Mouse (Mus musculus) c-Kit-positive CD71-negative TER-119-negative erythroid progenitor cells, embryonic 14.5 days (primary cell): ENCODE measurements around the gene Golph3.

Experiments
- DNase-seq: peaks from one replicate; pipeline ENCODE4 v3.0.0-alpha.2; 2013; ENCODE audit warnings: low read depth

Golph3 gene

DNA sequence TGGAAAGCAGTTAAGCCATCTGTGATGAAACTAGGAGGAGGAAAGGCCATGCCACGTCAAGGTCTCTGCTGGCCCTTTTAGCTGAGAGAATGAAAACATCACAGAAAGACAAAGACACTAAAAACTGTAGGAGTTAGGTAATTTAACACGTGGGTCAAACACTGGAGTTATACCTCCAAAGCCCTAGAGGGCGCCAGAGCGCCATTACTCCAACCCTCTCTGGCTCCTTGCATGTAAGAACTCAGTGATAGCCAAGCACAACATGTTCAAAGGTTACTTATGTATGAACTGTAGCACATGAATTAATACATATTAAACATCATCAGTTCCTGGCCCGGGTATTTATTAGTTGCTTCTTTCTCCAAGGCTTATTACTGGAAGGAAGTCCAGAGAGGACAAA lies 59.3 kb downstream of the Golph3 start:
- DNase-seq, result peak; percentile 65

GRCm38 (mm10) chr15:12384679-12385078 lies 63.4 kb downstream of the Golph3 start:
- DNase-seq, result no peak

- DNase-seq, result no peak
These were observed 67.7 kb downstream of the Golph3 start for GRCm38 (mm10) chr15:12388726-12389489.

DNA sequence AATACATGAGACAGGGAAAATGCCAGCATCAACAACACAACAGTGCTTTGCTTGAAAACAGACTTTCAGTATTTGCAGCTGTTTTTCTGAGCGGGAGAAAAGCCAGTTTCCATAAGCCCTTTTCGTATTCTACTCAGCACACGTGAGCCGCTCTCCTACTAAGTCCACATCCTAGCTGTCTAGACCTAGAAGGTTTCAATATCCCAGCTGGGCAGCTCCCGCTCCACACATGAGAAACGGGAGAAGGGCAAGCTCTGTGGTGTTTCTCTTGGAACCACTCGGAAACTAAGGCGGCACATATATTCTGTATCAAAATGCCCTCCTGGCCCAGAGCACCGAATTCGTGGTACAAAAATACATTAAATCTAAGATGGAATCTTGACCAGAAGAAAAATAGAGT lies 73.5 kb downstream of the Golph3 start:
- DNase-seq, result no peak

GRCm38 (mm10) chr15:12397032-12397431 lies 75.8 kb downstream of the Golph3 start:
- DNase-seq, result no peak
